Mouse (Mus musculus) heart, embryonic 15.5 days (tissue): ENCODE results near the gene Atp1b3. TPM values are rescaled to one million over a fixed set of nuclear protein-coding genes. Genes with fewer than 3 reads are reported as not detected.

Experiments
- ATAC-seq: fragments of 200-750 bp; cut with Nextera tagmentation; replicated peaks from 2 replicates; pipeline ENCODE4 v1.8.0; 2017; ENCODE audit warnings: low read depth, moderate TSS enrichment; ENCODE audit not compliant: insufficient number of reproducible peaks, insufficient read depth, low FRiP score
- H3K27ac ChIP-seq: fragments of 300-500 bp; sonication (generic); 2 replicates; pipeline ENCODE4 v1.5.1; 2015; ENCODE audit warnings: mild to moderate bottlenecking, inconsistent platforms
- H3K27me3 ChIP-seq: fragments of 300-500 bp; sonication (generic); 2 replicates; pipeline ENCODE4 v1.6.1; 2015; ENCODE audit warnings: inconsistent platforms
- H3K36me3 ChIP-seq: fragments of 300-500 bp; sonication (generic); 2 replicates; pipeline ENCODE4 v1.6.1; 2015; ENCODE audit warnings: mild to moderate bottlenecking, inconsistent platforms
- H3K4me1 ChIP-seq: fragments of 300-500 bp; sonication (generic); replicated peaks from 2 replicates; pipeline ENCODE4 v1.6.1; 2015; ENCODE audit warnings: inconsistent platforms
- H3K4me2 ChIP-seq: fragments of 300-500 bp; sonication (generic); 2 replicates; pipeline ENCODE4 v1.6.1; 2015; ENCODE audit warnings: inconsistent platforms, mild to moderate bottlenecking, moderate library complexity
- H3K4me3 ChIP-seq: fragments of 300-500 bp; sonication (generic); 2 replicates; pipeline ENCODE4 v1.5.1; 2015; ENCODE audit warnings: mild to moderate bottlenecking, inconsistent platforms
- H3K9ac ChIP-seq: fragments of 300-500 bp; sonication (generic); 2 replicates; pipeline ENCODE4 v1.6.1; 2015; ENCODE audit warnings: mild to moderate bottlenecking, inconsistent platforms
- H3K9me3 ChIP-seq: fragments of 300-500 bp; sonication (generic); replicated peaks from 2 replicates; pipeline ENCODE4 v1.6.1; 2016; ENCODE audit warnings: inconsistent platforms
- WGBS: fragments of 180-500 bp; shearing (Covaris S2); methylation state at CpG from one replicate; pipeline ENCODE4 v1.1.7; 2015; ENCODE audit warnings: mixed read lengths; 5-methylcytosine and 5-hydroxymethylcytosine counted together
- polyA plus RNA-seq: library from polyadenylated mRNA; unstranded; fragments of >200 nt; fragmentation: Nextera tagmentation; extraction: Ambion mirVana; gene quantifications from 2 replicates; pipeline ENCODE4 v1.2.1, GENCODE M21; 2015

The Atp1b3 gene
- polyA plus RNA-seq, 1 experiment from 2014 or later = 120 TPM

GRCm38 (mm10) chr9:96383714-96384487 lies 19.7 kb upstream of the Atp1b3 start:
- Histone ChIP-seq H3K4me2 (peak overlapping the region; percentile 17), H3K4me3 (no peak overlapping the region), H3K27ac (no peak overlapping the region), H3K4me1 (peaks cover 39% of the 10 kb centered on the region), H3K9me3 (no peaks in the 10 kb centered on the region), H3K9ac (no peak overlapping the region), H3K27me3 (no peaks in the 10 kb centered on the region), H3K36me3 (no peaks in the 10 kb centered on the region)
- WGBS = 42% methylated on average over 18 of the region's 18 CpGs
- no peak for ATAC-seq

- no peaks in the 10 kb centered on the region for H3K36me3 ChIP-seq
- H3K27me3 ChIP-seq = no peaks in the 10 kb centered on the region
- no peak overlapping the region for H3K4me2 ChIP-seq
- WGBS = 62% methylated on average over 4 of the region's 4 CpGs
- no peak overlapping the region for H3K27ac ChIP-seq
- peaks cover 39% of the 10 kb centered on the region for H3K4me1 ChIP-seq
- ATAC-seq = no peak
- H3K4me3 ChIP-seq = no peak overlapping the region
- no peaks in the 10 kb centered on the region for H3K9me3 ChIP-seq
- no peak overlapping the region for H3K9ac ChIP-seq
Observed at GRCm38 (mm10) chr9:96382756-96383155, 18.5 kb upstream of the Atp1b3 start.

- 0 out of 2 replicates have a peak, but pooled peaks have one; percentile 35 for ATAC-seq
- no peaks in the 10 kb centered on the region for H3K27me3 ChIP-seq
- H3K27ac ChIP-seq = peak overlapping the region; percentile 55
- H3K9me3 ChIP-seq = no peaks in the 10 kb centered on the region
- H3K9ac ChIP-seq = no peak overlapping the region
- WGBS = 30% methylated on average over 13 of the region's 13 CpGs
- H3K4me1 ChIP-seq = peaks cover 39% of the 10 kb centered on the region
- peak overlapping the region; percentile 28 for H3K4me2 ChIP-seq
- no peak overlapping the region for H3K4me3 ChIP-seq
- no peaks in the 10 kb centered on the region for H3K36me3 ChIP-seq
Observed at GRCm38 (mm10) chr9:96381393-96381792, 17.2 kb upstream of the Atp1b3 start.

- no peak overlapping the region for H3K9ac ChIP-seq
- H3K27me3 ChIP-seq = no peaks in the 10 kb centered on the region
- 68% methylated on average over 7 of the region's 7 CpGs for WGBS
- no peak overlapping the region for H3K4me3 ChIP-seq
- no peak overlapping the region for H3K27ac ChIP-seq
- H3K9me3 ChIP-seq = no peaks in the 10 kb centered on the region
- H3K36me3 ChIP-seq = no peaks in the 10 kb centered on the region
- ATAC-seq = no peak
- peaks cover 32% of the 10 kb centered on the region for H3K4me1 ChIP-seq
- no peak overlapping the region for H3K4me2 ChIP-seq
Observed at GRCm38 (mm10) chr9:96379551-96379950, 15.3 kb upstream of the Atp1b3 start.

GRCm38 (mm10) chr9:96378747-96379146 lies 14.5 kb upstream of the Atp1b3 start:
- H3K4me2 ChIP-seq = no peak overlapping the region
- H3K4me3 ChIP-seq = no peak overlapping the region
- H3K4me1 ChIP-seq = peaks cover 26% of the 10 kb centered on the region
- H3K27me3 ChIP-seq = no peaks in the 10 kb centered on the region
- H3K27ac ChIP-seq = no peak overlapping the region
- ATAC-seq = no peak
- 59% methylated on average over 5 of the region's 5 CpGs for WGBS
- no peaks in the 10 kb centered on the region for H3K9me3 ChIP-seq
- no peak overlapping the region for H3K9ac ChIP-seq
- no peaks in the 10 kb centered on the region for H3K36me3 ChIP-seq

- ATAC-seq = no peak
- H3K36me3 ChIP-seq = no peaks in the 10 kb centered on the region
- WGBS = 88% methylated on average over 1 of the region's 1 CpGs
- H3K27me3 ChIP-seq = no peaks in the 10 kb centered on the region
- H3K4me2 ChIP-seq = no peak overlapping the region
- no peak overlapping the region for H3K9ac ChIP-seq
- H3K27ac ChIP-seq = no peak overlapping the region
- H3K4me1 ChIP-seq = peaks cover 14% of the 10 kb centered on the region
- H3K9me3 ChIP-seq = no peaks in the 10 kb centered on the region
- no peak overlapping the region for H3K4me3 ChIP-seq
Observed at GRCm38 (mm10) chr9:96377096-96377495, 12.9 kb upstream of the Atp1b3 start.

GRCm38 (mm10) chr9:96375819-96376218 lies 11.6 kb upstream of the Atp1b3 start:
- 69% methylated on average over 3 of the region's 3 CpGs for WGBS
- no peak overlapping the region for H3K4me2 ChIP-seq
- no peak overlapping the region for H3K27ac ChIP-seq
- no peaks in the 10 kb centered on the region for H3K27me3 ChIP-seq
- no peak for ATAC-seq
- H3K4me1 ChIP-seq = peaks cover under 1% of the 10 kb centered on the region; the same call in 1 of the 2 replicates
- no peaks in the 10 kb centered on the region for H3K9me3 ChIP-seq
- H3K36me3 ChIP-seq = no peaks in the 10 kb centered on the region
- H3K4me3 ChIP-seq = no peak overlapping the region
- no peak overlapping the region for H3K9ac ChIP-seq

- Histone ChIP-seq H3K9ac (no peak overlapping the region), H3K27me3 (no peaks in the 10 kb centered on the region), H3K4me1 (no peaks in the 10 kb centered on the region), H3K27ac (peak overlapping the region; percentile 18; the same call in 1 of the 2 replicates), H3K9me3 (no peaks in the 10 kb centered on the region), H3K4me2 (no peak overlapping the region), H3K4me3 (no peak overlapping the region), H3K36me3 (no peaks in the 10 kb centered on the region)
- WGBS = 75% methylated on average over 5 of the region's 5 CpGs
- ATAC-seq = no peak
Observed at GRCm38 (mm10) chr9:96371075-96371474, 6.8 kb upstream of the Atp1b3 start.

- H3K27me3 ChIP-seq = no peaks in the 10 kb centered on the region
- no peak for ATAC-seq
- no peaks in the 10 kb centered on the region for H3K36me3 ChIP-seq
- 31% methylated on average over 5 of the region's 5 CpGs for WGBS
- no peaks in the 10 kb centered on the region for H3K9me3 ChIP-seq
- H3K4me1 ChIP-seq = no peaks in the 10 kb centered on the region
- no peak overlapping the region for H3K9ac ChIP-seq
- no peak overlapping the region for H3K4me2 ChIP-seq
- H3K4me3 ChIP-seq = no peak overlapping the region
- no peak overlapping the region for H3K27ac ChIP-seq
Observed at GRCm38 (mm10) chr9:96369654-96370384, 5.6 kb upstream of the Atp1b3 start.

GRCm38 (mm10) chr9:96365271-96365872 lies 1.1 kb upstream of the Atp1b3 start:
- no peak overlapping the region for H3K27ac ChIP-seq
- H3K4me3 ChIP-seq = no peak overlapping the region
- ATAC-seq = no peak
- H3K9me3 ChIP-seq = no peaks in the 10 kb centered on the region
- no peak overlapping the region for H3K9ac ChIP-seq
- H3K4me2 ChIP-seq = no peak overlapping the region
- no peaks in the 10 kb centered on the region for H3K36me3 ChIP-seq
- WGBS = 60% methylated on average over 6 of the region's 6 CpGs
- H3K27me3 ChIP-seq = no peaks in the 10 kb centered on the region
- H3K4me1 ChIP-seq = peaks cover 17% of the 10 kb centered on the region

GRCm38 (mm10) chr9:96363581-96364140 lies 581 bp downstream of the Atp1b3 start:
- ATAC-seq = peak; percentile 77
- 0% methylated on average over 64 of the region's 64 CpGs for WGBS
- Histone ChIP-seq H3K36me3 (no peaks in the 10 kb centered on the region), H3K27me3 (no peaks in the 10 kb centered on the region), H3K4me2 (peak overlapping the region; percentile 80), H3K9me3 (no peaks in the 10 kb centered on the region), H3K27ac (peak overlapping the region; percentile 96), H3K9ac (peak overlapping the region; percentile 74), H3K4me3 (peak overlapping the region; percentile 71), H3K4me1 (peaks cover 17% of the 10 kb centered on the region)
